Comparison of ENCODE assay signal across 8 mouse cellular contexts in genomic region chr3:45379972-45380761, GRCm38 (mm10). TPM values are rescaled to one million over a fixed set of nuclear protein-coding genes. Genes with fewer than 3 reads are reported as not detected.
DNase-seq lines count a peak whose midpoint lies in the region; ATAC-seq and TF ChIP-seq lines count a peak whose summit lies in the region.

No protein-coding gene starts in this region.

- no peak for TF ChIP-seq EP300 in liver, postnatal 0 days (IDR thresholded peaks at IDR 0.05; ENCODE audit: low read depth)

- H3K36me3 ChIP-seq in heart, embryonic 15.5 days = no peaks in the 10 kb centered on the region
- H3K36me3 ChIP-seq in hindbrain, postnatal 0 days (ENCODE audit: insufficient read depth, low read length) = no peaks in the 10 kb centered on the region
- H3K36me3 ChIP-seq in liver, postnatal 0 days (replicated peaks; ENCODE audit: insufficient read depth, low read length) = no peaks in the 10 kb centered on the region
- H3K36me3 ChIP-seq in stomach, embryonic 15.5 days = no peaks in the 10 kb centered on the region

- peaks cover 34% of the 10 kb centered on the region for H3K4me1 ChIP-seq in heart, embryonic 15.5 days (replicated peaks)
- no peaks in the 10 kb centered on the region for H3K4me1 ChIP-seq in hindbrain, postnatal 0 days (ENCODE audit: insufficient read depth, low read length)
- H3K4me1 ChIP-seq in liver, postnatal 0 days (ENCODE audit: insufficient read depth) = peaks cover 10% of the 10 kb centered on the region
- H3K4me1 ChIP-seq in stomach, embryonic 15.5 days = peaks cover 37% of the 10 kb centered on the region

- no peak for ATAC-seq in heart, embryonic 15.5 days (replicated peaks; ENCODE audit: insufficient number of reproducible peaks, insufficient read depth, low FRiP score, low read depth)
- ATAC-seq in hindbrain, postnatal 0 days = peak; percentile 1; the same call in 1 of the 2 replicates
- no peak for ATAC-seq in liver, postnatal 0 days
- no peak for ATAC-seq in stomach, embryonic 15.5 days (ENCODE audit: insufficient read depth, low FRiP score, low read depth)

- H3K27me3 ChIP-seq in heart, embryonic 15.5 days = peaks cover 45% of the 10 kb centered on the region
- H3K27me3 ChIP-seq in hindbrain, postnatal 0 days (ENCODE audit: insufficient read depth, low read length) = no peaks in the 10 kb centered on the region
- peaks cover 65% of the 10 kb centered on the region for H3K27me3 ChIP-seq in liver, postnatal 0 days (ENCODE audit: insufficient read depth, low read length)
- peaks cover 30% of the 10 kb centered on the region for H3K27me3 ChIP-seq in stomach, embryonic 15.5 days (replicated peaks)

- no peak overlapping the region for H3K9ac ChIP-seq in heart, embryonic 15.5 days
- peak overlapping the region; percentile 69 for H3K9ac ChIP-seq in hindbrain, postnatal 0 days (replicated peaks; ENCODE audit: low read length)
- H3K9ac ChIP-seq in liver, postnatal 0 days (replicated peaks) = no peak overlapping the region
- no peak overlapping the region for H3K9ac ChIP-seq in stomach, embryonic 15.5 days

- peak overlapping the region; percentile 55 for H3K4me3 ChIP-seq in heart, embryonic 15.5 days
- H3K4me3 ChIP-seq in hindbrain, postnatal 0 days (ENCODE audit: low read length) = peak overlapping the region; percentile 71
- H3K4me3 ChIP-seq in liver, postnatal 0 days (ENCODE audit: low read depth, low read length) = no peak overlapping the region
- H3K4me3 ChIP-seq in stomach, embryonic 15.5 days (replicated peaks) = peak overlapping the region; percentile 56

- H3K4me2 ChIP-seq in heart, embryonic 15.5 days = peak overlapping the region; percentile 94
- peak overlapping the region; percentile 74 for H3K4me2 ChIP-seq in hindbrain, postnatal 0 days (ENCODE audit: low read depth, low read length)
- no peak overlapping the region for H3K4me2 ChIP-seq in liver, postnatal 0 days (ENCODE audit: low read depth, low read length)
- H3K4me2 ChIP-seq in stomach, embryonic 15.5 days = peak overlapping the region; percentile 98

- intact Hi-C loops in heart, postnatal 14 days (cut with DNase I) = no loop called here

- H3K27ac ChIP-seq in heart, embryonic 15.5 days = no peak overlapping the region
- peak overlapping the region; percentile 74 for H3K27ac ChIP-seq in hindbrain, postnatal 0 days
- no peak overlapping the region for H3K27ac ChIP-seq in liver, postnatal 0 days (ENCODE audit: low read depth)
- H3K27ac ChIP-seq in stomach, embryonic 15.5 days = no peak overlapping the region

- no peak for DNase-seq in heart, postnatal 14 days
- DNase-seq in WW6 (ENCODE audit: low read depth, low spot score) = peak; percentile 18
- DNase-seq in embryo, embryonic 9.5 days (ENCODE audit: extremely low spot score) = peak; percentile 46
- peak; percentile 57 for DNase-seq in hindbrain, postnatal 0 days (ENCODE audit: low spot score)
- DNase-seq in liver, postnatal 0 days = peak; percentile 16
- DNase-seq in spleen, adult 18-20 months = no peak

- under 1% methylated on average over 55 of the region's 55 CpGs for WGBS in heart, embryonic 15.5 days
- WGBS in hindbrain, postnatal 0 days = under 1% methylated on average over 55 of the region's 55 CpGs
- 1% methylated on average over 55 of the region's 55 CpGs for WGBS in liver, postnatal 0 days (ENCODE audit: insufficient replicate concordance)
- under 1% methylated on average over 55 of the region's 55 CpGs for WGBS in stomach, embryonic 15.5 days

- no peak for TF ChIP-seq CTCF in hindbrain, postnatal 0 days (IDR thresholded peaks at IDR 0.05; ENCODE audit: low read depth)
- TF ChIP-seq CTCF in liver, postnatal 0 days (IDR thresholded peaks at IDR 0.05; ENCODE audit: low read depth) = no peak

- no peaks in the 10 kb centered on the region for H3K9me3 ChIP-seq in heart, embryonic 15.5 days (replicated peaks)
- H3K9me3 ChIP-seq in hindbrain, postnatal 0 days (ENCODE audit: low read length) = no peaks in the 10 kb centered on the region
- H3K9me3 ChIP-seq in liver, postnatal 0 days (ENCODE audit: low read length) = no peaks in the 10 kb centered on the region
- no peaks in the 10 kb centered on the region for H3K9me3 ChIP-seq in stomach, embryonic 15.5 days

RNA-seq across cellular contexts. Expression of gene Pcdh10, which starts 2.0 kb away (rescaled TPM):
- 0.13 and 0.24 TPM in 2 replicates for polyA plus RNA-seq in heart, embryonic 15.5 days (2015; fragmentation: Nextera tagmentation; extraction: Ambion mirVana)
- total RNA-seq in heart, postnatal 14 days (2021) = under 1 TPM in 1 of 2 experiments, not detected in 1; 0.10 TPM
- 134 and 136 TPM in 2 replicates for total RNA-seq in hindbrain, postnatal 0 days (2014; rRNA removed)
- 19.6 and 21.4 TPM in 2 replicates for polyA plus RNA-seq in hindbrain, postnatal 0 days (2015; fragmentation: Nextera tagmentation; extraction: Ambion mirVana)
- not detected in 2 replicates for polyA plus RNA-seq in liver, postnatal 0 days (2015; fragmentation: Nextera tagmentation; extraction: Ambion mirVana)
- 0.96 and 1.2 TPM in 2 replicates for polyA plus RNA-seq in stomach, embryonic 15.5 days (2015; fragmentation: Nextera tagmentation; extraction: Ambion mirVana)

Comparison
In these comparisons a context has a peak if more than half of its experiments do, and no peak if none do; other contexts are left out.
1. DNase-seq: peak in WW6 (single experiment), embryo, embryonic 9.5 days (single experiment), hindbrain, postnatal 0 days (single experiment) and liver, postnatal 0 days (single experiment); none in heart, postnatal 14 days (0 of 2) and spleen, adult 18-20 months (0 of 2).